Mouse (Mus musculus) thymus, postnatal 14 days (tissue): Measurements from ENCODE around the gene Commd7.

Experiments used
- DNase-seq: peaks from one replicate; pipeline ENCODE4 v3.0.0; 2021

Commd7 gene

DNA sequence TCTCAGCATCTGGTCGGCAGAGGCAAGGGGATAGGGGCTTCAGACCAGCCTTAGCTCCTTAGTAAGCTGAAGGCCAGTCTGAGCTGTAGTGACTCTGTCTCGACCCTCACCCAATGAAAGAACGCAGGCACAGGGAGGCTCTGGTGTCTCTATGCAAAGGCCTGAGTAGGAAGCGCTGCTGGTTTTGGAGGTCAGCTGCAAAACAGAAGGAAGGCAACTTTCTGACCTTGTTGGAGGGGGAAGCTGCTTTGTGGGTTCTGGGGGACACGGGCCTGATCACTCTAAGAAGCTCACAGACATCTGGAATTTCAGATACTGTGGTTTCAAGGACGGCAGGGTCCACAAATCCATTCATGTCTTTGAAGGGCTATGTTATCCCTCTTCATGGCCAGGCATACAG lies 46.6 kb downstream of the Commd7 start:
- no peak for DNase-seq

DNA sequence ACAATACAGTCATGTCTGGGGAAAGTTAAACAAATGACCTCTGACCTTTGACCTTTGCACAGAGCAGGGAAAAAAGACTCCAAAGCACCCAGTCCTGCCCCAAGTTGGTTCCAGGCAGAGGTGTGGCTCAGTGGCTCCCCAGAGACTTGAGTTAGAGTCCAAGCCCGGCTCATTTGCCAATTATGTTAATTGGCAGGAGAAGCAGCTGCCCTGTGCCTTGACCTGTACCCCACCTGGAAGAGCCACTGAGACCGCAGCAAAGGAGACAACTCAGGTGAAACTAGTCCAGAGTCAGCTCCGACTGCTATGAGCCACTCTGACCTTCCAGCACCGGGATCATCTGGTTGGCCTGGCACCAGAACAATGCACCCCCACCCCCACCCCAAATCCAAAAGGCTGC lies 48.2 kb downstream of the Commd7 start:
- no peak for DNase-seq

DNA sequence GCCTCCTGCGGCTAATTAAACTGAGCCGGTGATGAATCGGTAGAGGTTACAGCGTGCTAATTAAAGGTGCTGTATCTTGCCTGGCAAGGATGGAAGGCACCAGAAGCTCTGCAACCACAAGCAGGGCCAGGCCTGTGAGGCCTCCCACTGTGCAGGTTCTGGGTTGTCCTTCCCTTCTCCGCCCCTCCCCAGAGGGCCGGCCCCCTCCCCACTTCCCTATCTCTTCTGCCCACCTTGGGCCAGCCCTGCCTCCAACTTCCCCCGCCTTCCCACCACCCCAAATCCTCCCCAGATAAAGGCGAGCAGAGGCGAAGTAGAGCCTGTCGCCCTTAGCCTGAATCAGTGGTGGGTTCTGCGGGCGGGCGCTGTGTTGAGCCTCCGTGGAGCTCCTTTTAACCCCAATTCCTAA lies 48.9 kb downstream of the Commd7 start:
- DNase-seq = no peak

DNA sequence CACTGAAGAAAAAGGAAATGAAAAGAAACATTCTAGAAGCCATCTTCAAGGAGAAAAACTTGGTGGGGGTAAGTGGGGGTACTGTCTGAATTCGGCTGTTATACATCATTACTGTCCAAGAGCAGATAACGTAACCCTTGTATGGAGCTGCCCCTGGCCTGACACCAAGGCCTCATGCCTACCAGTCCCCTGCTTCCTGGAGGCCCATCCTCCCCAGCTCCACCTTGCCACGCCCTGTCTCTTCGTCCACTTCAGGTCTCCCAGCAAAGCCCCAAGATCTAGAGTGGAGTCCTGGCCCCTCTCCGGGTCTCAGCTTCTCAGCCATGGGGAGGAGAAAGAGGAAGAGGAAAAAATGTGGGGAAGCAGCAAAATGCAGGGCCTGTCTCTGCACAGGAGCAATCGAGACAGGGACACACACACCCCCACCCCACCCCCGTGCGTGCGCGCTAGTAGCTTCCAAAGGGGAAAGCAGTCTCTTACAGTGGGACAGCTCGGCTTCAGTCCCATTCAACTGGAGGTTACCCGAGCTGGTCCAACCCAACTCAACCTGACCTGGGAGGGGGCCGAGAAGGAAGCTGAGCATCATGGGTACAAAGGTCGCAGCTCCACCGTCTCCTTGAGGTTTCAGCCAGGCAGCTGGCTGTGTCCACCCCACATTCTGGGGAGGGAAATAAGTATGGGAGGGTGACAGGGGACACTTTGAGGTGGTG lies 49.5 kb downstream of the Commd7 start:
- DNase-seq = no peak

DNA sequence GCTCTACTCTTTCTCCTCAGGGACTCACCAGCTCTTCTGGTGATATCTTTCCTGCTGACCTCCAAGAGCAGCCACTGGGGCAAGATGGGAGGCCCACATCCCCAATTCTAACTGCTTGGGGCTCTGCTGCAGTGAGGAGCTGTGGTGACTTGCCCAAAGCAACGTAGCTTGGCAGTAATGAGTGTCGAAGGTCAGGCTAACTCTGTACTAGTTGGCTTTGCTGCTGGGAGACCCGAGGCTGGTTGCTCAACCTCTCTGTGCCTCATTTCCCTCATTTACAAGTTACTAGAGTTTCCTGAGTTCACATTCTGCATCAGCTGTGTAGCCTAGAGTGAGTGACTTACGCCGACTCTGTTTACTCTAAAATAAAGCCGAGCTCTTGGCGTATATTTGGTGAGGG lies 51.2 kb downstream of the Commd7 start:
- DNase-seq = no peak

DNA sequence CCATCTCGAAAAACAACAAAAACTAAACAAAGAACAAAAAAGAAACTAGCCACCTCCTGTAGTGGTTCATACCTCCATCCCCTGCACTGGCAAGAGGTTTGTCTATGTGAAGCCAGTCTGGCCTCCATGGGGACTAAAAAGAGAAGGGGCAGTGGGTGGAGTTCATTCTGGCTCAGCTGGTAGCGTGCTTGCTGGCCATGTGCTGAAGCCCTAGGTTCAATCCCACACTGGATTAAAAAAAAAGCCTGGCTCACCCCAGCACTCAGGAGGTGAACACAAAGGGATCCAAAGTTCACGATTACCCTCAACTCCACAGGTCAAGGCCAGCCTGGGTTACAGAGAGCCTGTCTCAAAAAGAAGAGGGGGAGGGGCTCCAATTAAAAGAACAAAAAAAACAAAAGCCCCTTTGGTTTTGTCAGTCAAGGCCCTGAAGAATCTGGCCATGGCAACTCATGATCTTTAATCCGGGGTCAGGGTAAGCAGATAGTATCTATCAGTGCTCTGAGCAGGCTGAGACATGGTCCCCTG lies 52.1 kb downstream of the Commd7 start:
- no peak for DNase-seq

DNA sequence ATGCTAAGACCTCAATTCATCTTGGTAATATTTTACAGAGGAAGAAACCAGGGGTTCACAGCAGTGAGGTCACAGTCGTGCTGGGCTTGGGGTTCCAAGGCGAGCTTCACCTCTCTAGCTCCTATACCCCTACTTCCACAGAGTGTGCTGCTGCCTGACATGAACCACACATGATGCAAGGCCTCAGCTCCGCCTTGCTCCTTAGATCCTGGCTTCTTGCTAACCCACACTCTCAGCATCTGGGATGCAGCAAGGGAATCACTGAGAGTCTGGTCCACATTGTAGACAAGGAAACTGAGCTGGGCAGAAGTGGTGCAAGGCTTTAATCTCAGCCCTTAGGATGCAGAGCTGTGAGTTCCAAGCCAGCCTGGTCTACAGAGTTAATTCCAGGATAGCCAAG lies 52.5 kb downstream of the Commd7 start:
- no peak for DNase-seq

DNA sequence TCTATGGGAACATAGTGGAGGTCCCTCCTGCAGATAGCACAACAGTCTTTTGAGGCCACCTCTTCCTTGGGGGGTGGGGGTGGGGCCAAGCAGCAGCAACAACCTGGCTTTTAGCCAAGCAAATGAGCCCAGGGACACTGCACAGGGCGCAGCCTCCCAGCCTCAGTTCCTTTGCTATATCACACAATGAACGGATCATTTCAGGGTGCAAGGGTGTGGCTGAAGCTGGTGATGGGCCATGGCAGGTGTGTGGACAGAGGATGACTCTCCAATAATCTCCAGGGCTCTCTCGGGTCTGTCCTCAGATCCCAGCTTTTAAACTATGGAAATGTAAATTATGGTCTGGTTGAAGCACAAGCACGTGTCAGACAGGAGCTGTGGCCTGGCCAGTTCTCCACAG lies 55.5 kb downstream of the Commd7 start:
- DNase-seq = no peak

DNA sequence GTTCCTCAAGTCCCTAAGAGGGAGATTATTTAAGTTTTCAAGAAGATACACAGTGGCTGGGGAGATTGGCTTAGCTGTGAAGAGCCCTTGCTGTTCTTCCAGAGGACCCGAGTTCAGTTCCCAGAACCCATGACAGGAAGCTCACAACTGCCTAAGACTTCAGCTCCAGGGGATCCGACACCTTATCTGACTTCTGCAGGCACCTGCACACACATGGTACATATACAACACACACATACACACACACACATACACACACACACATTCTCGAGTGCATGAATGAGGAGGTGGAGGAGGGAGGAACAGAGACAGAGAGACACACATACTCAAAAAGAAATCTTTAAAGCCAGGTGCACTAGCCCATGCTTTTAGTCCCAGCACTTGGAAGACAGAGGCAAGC lies 56.4 kb downstream of the Commd7 start:
- no peak for DNase-seq

DNA sequence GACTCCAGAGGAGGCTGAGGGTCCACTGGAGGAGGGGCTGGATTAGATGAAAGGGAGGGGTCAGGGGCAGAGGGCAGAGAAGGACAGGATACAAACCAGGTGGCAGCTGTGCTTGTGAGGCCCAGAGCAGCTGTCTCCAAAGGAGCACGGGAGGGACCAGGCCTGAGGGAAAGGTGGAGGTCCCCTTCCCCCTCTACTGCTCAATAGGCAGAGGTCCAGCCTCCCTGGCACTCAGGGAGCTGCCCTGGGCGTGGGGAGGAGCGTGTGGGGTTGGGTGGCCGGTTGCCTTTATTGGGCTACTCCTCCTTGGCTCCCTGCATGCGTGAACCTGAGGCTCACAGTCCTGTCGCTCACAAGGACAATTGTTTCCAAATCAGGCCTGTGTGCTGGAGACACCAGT lies 57.0 kb downstream of the Commd7 start:
- DNase-seq = no peak

DNA sequence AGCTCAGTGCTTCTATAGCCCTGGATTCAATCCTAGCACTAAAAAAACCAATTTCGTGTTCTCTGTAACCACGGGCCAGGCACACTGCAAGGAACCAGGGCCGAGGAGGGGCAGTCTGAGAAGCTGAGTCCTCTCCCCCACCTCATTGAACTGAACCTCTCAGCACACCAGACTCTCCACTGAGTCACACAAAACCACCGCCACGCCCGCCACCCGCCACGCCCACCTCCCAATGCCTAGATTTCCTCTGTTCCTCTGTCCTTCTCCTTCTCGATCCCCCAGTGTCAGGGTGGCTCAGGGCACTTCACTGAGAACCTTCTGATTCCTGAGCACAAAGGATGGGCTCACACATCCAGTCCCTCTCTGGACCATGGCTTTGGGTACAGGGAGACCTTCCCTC lies 59.5 kb downstream of the Commd7 start:
- DNase-seq = no peak

DNA sequence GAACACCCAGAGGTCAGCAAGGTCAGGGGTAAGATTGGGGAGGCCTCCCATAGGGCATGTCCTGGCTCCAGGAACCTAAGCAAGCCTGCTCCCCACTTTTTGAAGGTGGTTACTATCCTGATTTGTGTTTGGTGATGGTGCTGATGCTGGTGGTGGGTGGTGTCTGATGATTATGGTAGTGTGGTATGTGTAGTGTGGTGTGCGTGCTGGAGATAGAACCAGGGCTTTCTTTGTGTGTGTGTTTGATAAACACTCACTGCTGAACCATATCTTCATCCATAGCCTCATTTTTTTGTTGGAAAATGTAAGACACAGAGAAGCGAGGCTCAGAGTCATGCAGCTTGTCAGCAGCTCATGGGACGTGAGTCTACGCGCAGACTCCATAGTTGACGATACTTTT lies 64.0 kb downstream of the Commd7 start:
- no peak for DNase-seq

DNA sequence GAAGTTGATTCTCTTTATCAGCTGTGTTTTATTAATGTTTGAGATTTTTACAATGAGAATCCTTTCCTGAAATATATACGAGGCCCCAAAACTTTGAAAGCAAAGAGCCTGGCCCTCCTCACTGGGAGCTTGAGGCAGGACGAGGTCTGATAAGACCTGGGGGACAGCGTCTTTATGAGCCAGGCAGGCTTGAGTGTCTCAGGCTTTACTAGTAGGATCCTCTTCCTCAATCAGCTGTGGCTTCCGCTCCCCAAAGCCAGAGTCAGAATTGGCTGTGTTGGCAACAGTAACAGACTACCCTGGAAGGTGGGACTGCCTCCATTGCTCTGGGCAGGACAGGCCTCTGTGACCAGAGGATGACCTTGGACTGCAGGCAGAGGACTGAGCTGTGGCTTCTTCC lies 64.6 kb downstream of the Commd7 start:
- DNase-seq = no peak
